Mouse (Mus musculus) B cell, adult 62 days (primary cell): ENCODE data around the gene Psmd9. TPM values are rescaled to one million over a fixed set of nuclear protein-coding genes. Genes with fewer than 3 reads are reported as not detected.

Source experiments
- total RNA-seq: library from RNA; stranded (reverse); gene quantifications from 4 replicates; pipeline ENCODE4 v1.2.4, GENCODE M21; 2023

Psmd9 gene
- total RNA-seq, result 24.0 to 34.2 TPM (median 26.0 TPM) in 4 replicates

GRCm38 (mm10) chr5:123169284-123169683 lies at the start of gene Psmd9:
Gene Psmd9, plus strand, starts transcription at chr5:123169413.

DNA sequence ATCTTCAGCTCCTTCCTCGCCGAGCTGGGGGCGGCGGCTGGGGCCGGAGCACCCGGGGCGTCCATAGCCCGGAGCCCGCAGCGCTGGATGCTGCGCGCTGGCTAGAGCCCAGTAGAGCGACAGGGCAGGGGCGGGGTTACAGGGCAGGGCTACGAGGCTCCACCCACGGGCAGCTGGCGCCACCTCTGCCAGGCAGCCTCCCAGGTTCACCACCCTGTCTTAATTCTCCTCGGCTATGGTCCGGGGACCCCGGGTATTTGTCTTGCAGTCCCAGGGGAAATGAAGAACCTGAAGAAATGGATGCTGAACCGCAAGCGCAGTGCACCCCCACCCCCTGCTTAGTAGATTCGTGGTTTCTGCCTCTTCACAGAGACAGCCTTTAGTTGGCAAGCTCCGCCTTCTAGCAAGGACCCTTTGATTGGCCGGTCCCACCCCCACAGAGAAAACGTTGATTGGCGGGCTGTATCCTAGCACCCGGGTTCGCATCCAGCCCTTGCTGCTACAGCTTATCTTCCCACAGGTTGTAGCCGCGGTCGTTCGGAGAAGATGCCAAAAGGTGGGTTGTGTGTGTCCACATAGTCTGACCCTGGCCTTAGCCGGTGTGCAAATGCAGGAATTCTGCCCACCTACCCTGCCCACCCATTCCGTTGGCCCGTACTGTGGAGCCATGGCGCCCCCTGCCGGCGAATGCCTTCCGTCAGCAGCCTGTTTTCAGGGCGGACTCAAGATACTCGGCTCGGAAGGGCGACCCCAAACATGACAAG lies 36.7 kb upstream of the Psmd9 start, which contains the start of gene Rhof:
Rhof (minus strand) TSS at position 385 of the 764 bp plus-strand sequence.

DNA sequence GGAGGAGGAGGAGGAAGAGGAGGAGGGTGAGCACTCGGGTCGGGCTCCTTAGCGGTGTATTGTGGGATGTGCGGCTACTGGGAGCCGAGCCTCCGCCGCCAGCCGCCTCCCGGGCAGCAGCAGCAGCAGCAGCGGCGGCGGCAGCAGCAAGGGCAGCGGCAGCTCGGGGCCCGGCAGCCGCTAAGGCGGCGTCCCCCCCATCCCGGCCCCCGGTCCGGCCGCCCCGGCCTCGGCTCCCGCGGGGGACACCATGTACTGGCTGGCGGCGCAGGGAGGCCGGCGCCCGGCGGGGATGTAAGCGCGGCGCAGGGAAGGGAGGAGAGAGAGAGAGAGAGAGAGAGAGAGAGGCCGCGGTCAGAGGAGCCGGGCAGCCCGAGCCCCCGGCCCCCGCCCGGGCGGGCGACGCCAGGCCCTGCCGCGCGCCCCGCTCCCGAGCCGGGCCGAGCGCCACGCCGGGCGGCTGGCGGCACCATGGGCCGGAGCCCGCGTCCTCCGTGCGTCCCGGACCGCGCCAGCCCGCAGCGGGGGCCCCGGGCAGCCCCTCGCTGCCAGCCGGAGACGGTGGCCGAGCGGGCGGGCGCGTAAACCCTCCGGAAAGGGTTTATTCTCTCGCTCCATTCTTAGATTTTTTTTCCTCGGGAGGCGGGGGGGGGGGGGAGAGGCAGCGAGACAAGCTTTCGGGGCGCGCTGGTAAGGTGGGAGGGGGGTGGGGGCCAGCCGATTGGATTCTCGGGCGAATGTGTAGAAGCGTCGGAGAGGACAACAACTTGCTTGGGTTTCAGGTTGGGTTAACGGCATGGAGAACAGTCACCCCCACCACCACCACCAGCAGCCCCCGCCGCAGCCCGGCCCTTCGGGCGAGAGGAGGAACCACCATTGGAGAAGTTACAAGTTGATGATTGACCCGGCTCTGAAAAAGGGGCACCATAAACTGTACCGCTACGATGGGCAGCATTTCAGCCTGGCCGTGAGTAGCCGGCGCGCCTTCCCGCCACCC lies 26.8 kb upstream of the Psmd9 start, which contains the start of gene Setd1b:
Setd1b (plus strand) TSS at position 33 of the 997 bp plus-strand sequence.

GRCm38 (mm10) chr5:123182651-123183050 lies 13.4 kb downstream of the Psmd9 start, which contains the start of gene Hpd:
Gene Hpd, minus strand, starts transcription at chr5:123182727.

DNA sequence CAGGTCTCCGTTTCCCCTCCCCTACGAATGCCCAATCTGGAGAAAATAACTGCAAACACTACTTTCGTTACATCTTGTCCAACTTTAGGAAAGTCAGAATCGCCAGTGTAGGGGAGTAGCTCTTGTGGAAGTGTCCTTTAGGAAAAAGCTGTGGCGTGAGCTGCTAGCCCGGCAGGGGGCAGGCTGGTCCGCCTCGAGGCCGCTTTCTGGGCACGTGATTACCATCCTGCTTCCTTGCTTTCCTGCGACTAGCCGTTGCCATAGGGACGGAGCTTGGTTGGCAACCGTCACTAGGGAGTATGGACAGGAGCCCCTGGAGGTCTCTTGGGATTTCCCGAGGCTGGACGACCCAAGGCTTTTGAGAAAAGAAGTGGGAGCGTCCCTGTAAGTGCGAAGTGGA lies 82.6 kb downstream of the Psmd9 start, which contains the start of gene Wdr66:
Wdr66 (plus strand) TSS at position 269 of the 400 bp plus-strand sequence.

Other genes with a start within 250 kb of the Psmd9 start
- 65.3 to 81.3 TPM (median 78.3 TPM) in 4 replicates for gene Kdm2b, start 179.6 kb upstream of the Psmd9 start, total RNA-seq
- gene Orai1, start 154.3 kb upstream of the Psmd9 start, total RNA-seq, result 31.5 to 41.1 TPM (median 37.4 TPM) in 4 replicates
- gene Morn3, start 122.4 kb upstream of the Psmd9 start, total RNA-seq, result not detected in 4 replicates
- gene Tmem120b, start 101.0 kb upstream of the Psmd9 start, total RNA-seq, result 3.8 to 6.4 TPM (median 4.9 TPM) in 4 replicates
- 80.0 to 94.1 TPM (median 90.0 TPM) in 4 replicates for gene Rhof, start 36.7 kb upstream of the Psmd9 start, total RNA-seq
- gene Setd1b, start 27.2 kb upstream of the Psmd9 start, total RNA-seq, result 73.0 to 77.0 TPM (median 74.9 TPM) in 4 replicates
- gene Hpd, start 13.3 kb downstream of the Psmd9 start, total RNA-seq, result not detected in 4 replicates
- 1.2 to 2.0 TPM (median 1.7 TPM) in 4 replicates for gene Wdr66, start 82.7 kb downstream of the Psmd9 start, total RNA-seq
- 53.7 to 55.1 TPM (median 54.6 TPM) in 4 replicates for gene Bcl7a, start 174.4 kb downstream of the Psmd9 start, total RNA-seq
- gene Mlxip, start 225.4 kb downstream of the Psmd9 start, total RNA-seq, result 131 to 140 TPM (median 134 TPM) in 4 replicates